Mouse (Mus musculus) lung, postnatal 0 days (tissue): ENCODE measurements around the gene Tph1.

Experiments used
- CTCF ChIP-seq: IDR thresholded peaks from 2 replicates; pipeline ENCODE4 v1.5.1; 2016; ENCODE audit warnings: antibody characterized with exemption, mild to moderate bottlenecking
- EP300 ChIP-seq: IDR thresholded peaks from 2 replicates; pipeline ENCODE4 v1.6.1; 2016; ENCODE audit warnings: antibody characterized with exemption, mild to moderate bottlenecking, control low read depth

DNA sequence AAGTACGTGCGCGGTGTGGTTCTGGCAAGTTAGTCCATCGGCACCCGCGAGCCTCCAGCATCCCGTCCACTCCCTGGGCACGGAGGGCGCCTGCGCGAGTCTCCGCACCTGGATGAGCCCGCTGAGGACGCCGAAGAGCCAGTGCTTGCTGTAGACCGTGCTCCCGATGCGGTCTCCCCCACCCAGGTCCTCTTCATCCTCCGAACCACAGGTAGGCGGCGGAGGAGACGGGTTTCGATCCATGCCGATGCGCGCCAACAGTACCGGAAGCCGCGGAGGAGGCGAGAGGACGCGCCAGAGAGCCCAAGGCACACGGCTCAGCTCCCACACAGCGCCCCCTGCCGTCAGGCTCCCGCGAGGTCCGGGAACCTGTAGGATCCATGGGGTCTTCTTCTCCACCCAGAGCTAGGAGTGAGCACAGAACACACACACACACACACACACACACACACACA, 38.1 kb upstream of the Tph1 start, which contains the start of gene Saal1:
- TF ChIP-seq CTCF = peak; percentile 99
- TF ChIP-seq EP300 = no peak
